In the genomic region with DNA sequence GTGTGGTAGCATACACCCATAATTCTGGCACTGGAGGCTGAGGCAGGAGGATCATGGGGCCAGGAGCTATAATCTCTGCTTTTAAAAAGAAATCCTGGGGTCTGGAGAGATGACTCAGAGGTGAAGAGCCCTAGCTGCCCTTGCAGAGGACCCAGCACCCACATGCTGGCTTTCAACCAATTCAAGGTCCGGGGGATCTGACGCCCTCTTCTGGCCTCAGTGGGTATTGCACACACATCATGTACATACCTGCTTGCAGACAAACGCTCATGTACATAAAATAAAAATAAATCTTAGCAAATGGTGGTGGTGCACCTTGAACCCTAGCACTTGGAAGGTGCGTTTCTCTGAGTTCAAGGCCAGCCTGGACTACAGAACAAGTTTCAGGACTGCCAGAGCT, we compare ENCODE assay signal across 25 mouse cellular contexts. TPM values are rescaled to one million over a fixed set of nuclear protein-coding genes. Genes with fewer than 3 reads are reported as not detected.
DNase-seq lines count a peak whose midpoint lies in the region; ATAC-seq and TF ChIP-seq lines count a peak whose summit lies in the region.
"Had no signal": no experiment of that assay in that cellular context is flagged by ENCODE, and none has a peak within 500 bp of the region (broad histone marks: within the 10 kb centered on the region; RNA-seq: fewer than 3 reads in every experiment).

No protein-coding gene starts in this region.

- no peak for TF ChIP-seq EP300 in liver, embryonic 14.5 days (IDR thresholded peaks at IDR 0.05; ENCODE audit: low read depth)

- H3K27ac ChIP-seq in gastrocnemius, adult 2 months = no peak overlapping the region
- no peak overlapping the region for H3K27ac ChIP-seq in liver, embryonic 14.5 days
- no peak overlapping the region for H3K27ac ChIP-seq in liver, embryonic 12.5 days
- H3K27ac ChIP-seq: hindbrain, embryonic 15.5 days; limb, embryonic 12.5 days; liver, embryonic 15.5 days had no signal

- no peaks in the 10 kb centered on the region for H3K36me3 ChIP-seq in liver, embryonic 14.5 days (replicated peaks; ENCODE audit: control insufficient read depth, insufficient read depth, low read depth)
- H3K36me3 ChIP-seq in liver, embryonic 12.5 days = no peaks in the 10 kb centered on the region
- H3K36me3 ChIP-seq: hindbrain, embryonic 15.5 days; limb, embryonic 12.5 days; liver, embryonic 15.5 days had no signal

- peaks cover 34% of the 10 kb centered on the region for H3K27me3 ChIP-seq in liver, embryonic 14.5 days (ENCODE audit: control insufficient read depth, insufficient read depth, low read length)
- H3K27me3 ChIP-seq in liver, embryonic 12.5 days (replicated peaks) = peaks cover 72% of the 10 kb centered on the region
- H3K27me3 ChIP-seq: Patski had no signal

- H3K9ac ChIP-seq in liver, embryonic 14.5 days (replicated peaks) = no peak overlapping the region
- no peak overlapping the region for H3K9ac ChIP-seq in liver, embryonic 12.5 days
- H3K9ac ChIP-seq: hindbrain, embryonic 15.5 days; limb, embryonic 12.5 days; liver, embryonic 15.5 days had no signal

- peaks cover 2% of the 10 kb centered on the region for H3K9me3 ChIP-seq in liver, embryonic 14.5 days (ENCODE audit: control insufficient read depth, low read length)
- peaks cover 11% of the 10 kb centered on the region for H3K9me3 ChIP-seq in liver, embryonic 12.5 days (replicated peaks)
- H3K9me3 ChIP-seq: hindbrain, embryonic 15.5 days; liver, embryonic 15.5 days had no signal

- peaks cover 0 to 2% of the 10 kb centered on the region in 2 experiments; a peak in 1 of 4 replicates for H3K4me1 ChIP-seq in liver, embryonic 14.5 days (replicated peaks; ENCODE audit: control insufficient read depth in 2 of 2, insufficient read depth in 2 of 2, low read length in 1 of 2)
- peaks cover 30% of the 10 kb centered on the region for H3K4me1 ChIP-seq in liver, embryonic 12.5 days

- peak; percentile 40 for TF ChIP-seq CTCF in gastrocnemius, adult 2 months (IDR thresholded peaks at IDR 0.05)
- TF ChIP-seq CTCF in liver, embryonic 14.5 days (IDR thresholded peaks at IDR 0.05; ENCODE audit: low read depth) = peak; percentile 50

- no peak for ATAC-seq in liver, embryonic 14.5 days (ENCODE audit: insufficient read depth)
- ATAC-seq in liver, embryonic 12.5 days = no peak
- ATAC-seq in inflammation-experienced regulatory T-cells, adult 6 months = no peak
- ATAC-seq: Patski had no signal

- intact Hi-C loops in gastrocnemius, adult 2 months (cut with DNase I) = loop anchor here (10.0 kb wide), 2 partner anchors 104 to 174 kb away; a partner anchor contains a TSS

- 57% methylated on average over 4 of the region's 4 CpGs for whole genome bisulfite sequencing in liver, embryonic 14.5 days (ENCODE audit: insufficient replicate concordance)
- WGBS in liver, embryonic 12.5 days (ENCODE audit: insufficient replicate concordance) = 62% methylated on average over 4 of the region's 4 CpGs

- no peak overlapping the region for H3K4me3 ChIP-seq in gastrocnemius, adult 2 months
- no peak overlapping the region for H3K4me3 ChIP-seq in liver, embryonic 14.5 days (ENCODE audit: insufficient read depth in 1 of 2, low read depth in 2 of 2, low read length in 2 of 2)
- H3K4me3 ChIP-seq in liver, embryonic 12.5 days = no peak overlapping the region
- H3K4me3 ChIP-seq: hindbrain, embryonic 15.5 days; limb, embryonic 12.5 days; liver, embryonic 15.5 days had no signal

- no peak for DNase-seq in gastrocnemius, adult 2 months
- DNase-seq in gastrocnemius, adult 8-10 months (ENCODE audit: low spot score in 2 of 2) = no peak
- DNase-seq in liver, embryonic 14.5 days (ENCODE audit: low read depth in 3 of 3, low spot score in 3 of 3) = no peak
- peak; percentile 31 for DNase-seq in CD4-positive helper T cell, adult 2 months (ENCODE audit: low read depth, low spot score)
- DNase-seq in ZHBTc4 (ENCODE audit: low read depth, low spot score) = peak; percentile 87
- no peak for DNase-seq in urinary bladder, adult 18-20 months (ENCODE audit: low spot score in 2 of 2)
- DNase-seq: adrenal gland, postnatal 14 days; cerebellum, adult 18-20 months; gastrocnemius, postnatal 14 days; heart, adult 18-20 months; heart, postnatal 4 days; kidney, adult 8-10 months; kidney, postnatal 36 days; layer of hippocampus, adult 9-11 months; right cerebral cortex, adult 18-20 months; spleen, adult 18-20 months had no signal

- no peak overlapping the region for H3K4me2 ChIP-seq in liver, embryonic 14.5 days (ENCODE audit: low read depth)
- no peak overlapping the region for H3K4me2 ChIP-seq in liver, embryonic 12.5 days
- H3K4me2 ChIP-seq: hindbrain, embryonic 15.5 days; limb, embryonic 12.5 days; liver, embryonic 15.5 days had no signal

RNA-seq across cellular contexts. Expression of a gene that starts 3.0 kb away (rescaled TPM):
- under 1 TPM; 0.18 to 0.39 TPM for total RNA-seq in gastrocnemius, adult 2 months (2021)
- total RNA-seq in gastrocnemius, adult 8-10 months (2022) = under 1 TPM in 3 of 4 experiments, not detected in 1; 0.21 to 0.40 (median 0.24) TPM
- 0.18 and 0.21 TPM in 2 replicates for polyA plus RNA-seq in liver, embryonic 14.5 days (2012; rRNA removed)
- polyA plus RNA-seq in liver, embryonic 14.5 days (2014; fragmentation: Nextera tagmentation; extraction: Ambion mirVana) = 0.13 and 0.58 TPM in 2 replicates
- polyA plus RNA-seq in liver, embryonic 12.5 days (2016; fragmentation: Nextera tagmentation; extraction: Ambion mirVana) = 0.58 and 1.2 TPM in 2 replicates
- polyA plus RNA-seq in inflammation-experienced regulatory T-cells, adult 6 months (2017; shearing (Covaris generic)) = 1 to 10 TPM; 1.5 to 4.8 (median 2.7) TPM
- total RNA-seq: megakaryocyte-erythroid progenitor cell, adult 5-6 weeks; monocyte, adult 5-6 weeks had no signal

RNA-seq across cellular contexts. Expression of a gene that starts 3.6 kb away (rescaled TPM):
- over 10,000 TPM; 32,173 to 47,719 TPM for total RNA-seq in gastrocnemius, adult 2 months (2021)
- total RNA-seq in gastrocnemius, adult 8-10 months (2022) = over 10,000 TPM; 38,224 to 44,934 (median 40,442) TPM
- polyA plus RNA-seq in liver, embryonic 14.5 days (2012; rRNA removed) = 0.12 and 0.14 TPM in 2 replicates
- 0.11 and 0.19 TPM in 2 replicates for polyA plus RNA-seq in liver, embryonic 14.5 days (2014; fragmentation: Nextera tagmentation; extraction: Ambion mirVana)
- 0.15 and 0.20 TPM in 2 replicates for polyA plus RNA-seq in liver, embryonic 12.5 days (2016; fragmentation: Nextera tagmentation; extraction: Ambion mirVana)
- under 1 TPM in 1 of 3 experiments, not detected in 2; 0.25 TPM for polyA plus RNA-seq in inflammation-experienced regulatory T-cells, adult 6 months (2017; shearing (Covaris generic))
- total RNA-seq: megakaryocyte-erythroid progenitor cell, adult 5-6 weeks; monocyte, adult 5-6 weeks had no signal
- polyA plus RNA-seq: forebrain, embryonic 11.5 days; Patski had no signal

RNA-seq across cellular contexts. Expression of a gene that starts 19.1 kb away (rescaled TPM):
- total RNA-seq in gastrocnemius, adult 2 months (2021) = 10 to 100 TPM in 1 of 2 experiments, 1 to 10 TPM in 1; 8.5 to 10.7 TPM
- 10 to 100 TPM in 2 of 4 experiments, 1 to 10 TPM in 2; 7.5 to 14.9 (median 10.4) TPM for total RNA-seq in gastrocnemius, adult 8-10 months (2022)
- polyA plus RNA-seq in liver, embryonic 14.5 days (2012; rRNA removed) = 11.7 and 12.3 TPM in 2 replicates
- polyA plus RNA-seq in liver, embryonic 14.5 days (2014; fragmentation: Nextera tagmentation; extraction: Ambion mirVana) = 4.6 and 5.5 TPM in 2 replicates
- polyA plus RNA-seq in liver, embryonic 12.5 days (2016; fragmentation: Nextera tagmentation; extraction: Ambion mirVana) = 9.9 and 10.9 TPM in 2 replicates
- polyA plus RNA-seq in inflammation-experienced regulatory T-cells, adult 6 months (2017; shearing (Covaris generic)) = 10 to 100 TPM in 2 of 3 experiments, 1 to 10 TPM in 1; 7.8 to 10.9 (median 10.8) TPM

RNA-seq across cellular contexts. Expression of a gene that starts 41.4 kb away (rescaled TPM):
- total RNA-seq in gastrocnemius, adult 2 months (2021) = 1 to 10 TPM; 2.1 to 4.9 TPM
- total RNA-seq in gastrocnemius, adult 8-10 months (2022) = 1 to 10 TPM; 2.8 to 6.3 (median 4.1) TPM
- polyA plus RNA-seq in liver, embryonic 14.5 days (2012; rRNA removed) = 2.3 TPM in 2 replicates
- 0.65 and 1.0 TPM in 2 replicates for polyA plus RNA-seq in liver, embryonic 14.5 days (2014; fragmentation: Nextera tagmentation; extraction: Ambion mirVana)
- 1.7 and 1.9 TPM in 2 replicates for polyA plus RNA-seq in liver, embryonic 12.5 days (2016; fragmentation: Nextera tagmentation; extraction: Ambion mirVana)
- not detected for polyA plus RNA-seq in inflammation-experienced regulatory T-cells, adult 6 months (2017; shearing (Covaris generic))
- total RNA-seq: monocyte, adult 5-6 weeks had no signal

RNA-seq across cellular contexts. Expression of a gene that starts 41.7 kb away (rescaled TPM):
- 10 to 100 TPM; 11.4 to 11.5 TPM for total RNA-seq in gastrocnemius, adult 2 months (2021)
- total RNA-seq in gastrocnemius, adult 8-10 months (2022) = 10 to 100 TPM in 3 of 4 experiments, 1 to 10 TPM in 1; 8.9 to 13.9 (median 11.2) TPM
- polyA plus RNA-seq in liver, embryonic 14.5 days (2012; rRNA removed) = 4.5 and 6.7 TPM in 2 replicates
- 7.2 and 7.8 TPM in 2 replicates for polyA plus RNA-seq in liver, embryonic 14.5 days (2014; fragmentation: Nextera tagmentation; extraction: Ambion mirVana)
- polyA plus RNA-seq in liver, embryonic 12.5 days (2016; fragmentation: Nextera tagmentation; extraction: Ambion mirVana) = 19.5 and 19.9 TPM in 2 replicates
- polyA plus RNA-seq in inflammation-experienced regulatory T-cells, adult 6 months (2017; shearing (Covaris generic)) = 10 to 100 TPM in 2 of 3 experiments, 1 to 10 TPM in 1; 8.9 to 22.4 (median 17.6) TPM

Comparison
In these comparisons a context has a peak if more than half of its experiments do, and no peak if none do; other contexts are left out.
1. DNase-seq: peak in CD4-positive helper T cell, adult 2 months (single experiment) and ZHBTc4 (single experiment); none in gastrocnemius, adult 2 months (single experiment), gastrocnemius, adult 8-10 months (0 of 2), liver, embryonic 14.5 days (0 of 3) and urinary bladder, adult 18-20 months (0 of 2).